Mouse (Mus musculus): ENCODE results near the gene Maea. TPM values are rescaled to one million over a fixed set of nuclear protein-coding genes. Genes with fewer than 3 reads are reported as not detected.
"Not testable (repeated sequence)": the region's sequence is repeated elsewhere in the genome, so short reads cannot be mapped to it uniquely, and the experiment has no call there.

Maea gene
- 102 and 113 TPM in 2 replicates for polyA plus RNA-seq (2012; rRNA removed)

- peak; percentile 97 to 98 for DNase-seq (ENCODE audit: extremely low spot score in 1 of 2, low spot score in 1 of 2)
Measured at GRCm38 (mm10) chr5:33335273-33335976, at the start of gene Maea. TSS of gene Maea (plus strand) at chr5:33335509.

GRCm38 (mm10) chr5:33293796-33294430 lies 41.4 kb upstream of the Maea start:
- DNase-seq (ENCODE audit: extremely low spot score in 1 of 2, low spot score in 1 of 2) = no peak

GRCm38 (mm10) chr5:33297164-33297563 lies 38.1 kb upstream of the Maea start:
- peak in 1 of 2 experiments; percentile 17 for DNase-seq (ENCODE audit: extremely low spot score in 1 of 2, low spot score in 1 of 2)

GRCm38 (mm10) chr5:33301801-33302200 lies 33.5 kb upstream of the Maea start:
- DNase-seq (ENCODE audit: extremely low spot score in 1 of 2, low spot score in 1 of 2) = no peak

- DNase-seq (ENCODE audit: extremely low spot score in 1 of 2, low spot score in 1 of 2) = no peak
Measured at GRCm38 (mm10) chr5:33310704-33311462, 24.4 kb upstream of the Maea start.

- no peak for DNase-seq (ENCODE audit: extremely low spot score in 1 of 2, low spot score in 1 of 2)
Measured at GRCm38 (mm10) chr5:33312192-33312591, 23.1 kb upstream of the Maea start.

- DNase-seq (ENCODE audit: extremely low spot score in 1 of 2, low spot score in 1 of 2) = no peak
Measured at GRCm38 (mm10) chr5:33324491-33324890, 10.8 kb upstream of the Maea start.

- no peak for DNase-seq (ENCODE audit: extremely low spot score in 1 of 2, low spot score in 1 of 2)
Measured at GRCm38 (mm10) chr5:33334381-33335272, 682 bp upstream of the Maea start.

GRCm38 (mm10) chr5:33335977-33336360 lies 660 bp downstream of the Maea start:
- DNase-seq (ENCODE audit: extremely low spot score in 1 of 2, low spot score in 1 of 2) = peak in 1 of 2 experiments; percentile 15

GRCm38 (mm10) chr5:33337206-33337605 lies 1.9 kb downstream of the Maea start:
- no peak for DNase-seq (ENCODE audit: extremely low spot score in 1 of 2, low spot score in 1 of 2)

GRCm38 (mm10) chr5:33341165-33341564 lies 5.9 kb downstream of the Maea start:
- DNase-seq (ENCODE audit: extremely low spot score in 1 of 2, low spot score in 1 of 2) = no peak

- not testable (repeated sequence) for DNase-seq (ENCODE audit: extremely low spot score in 1 of 2, low spot score in 1 of 2)
Measured at GRCm38 (mm10) chr5:33342248-33342647, 6.9 kb downstream of the Maea start.

GRCm38 (mm10) chr5:33342821-33343220 lies 7.5 kb downstream of the Maea start:
- no peak for DNase-seq (ENCODE audit: extremely low spot score in 1 of 2, low spot score in 1 of 2)

- DNase-seq (ENCODE audit: extremely low spot score in 1 of 2, low spot score in 1 of 2) = no peak
Measured at GRCm38 (mm10) chr5:33343571-33343970, 8.3 kb downstream of the Maea start.

- DNase-seq (ENCODE audit: extremely low spot score in 1 of 2, low spot score in 1 of 2) = no peak
Measured at GRCm38 (mm10) chr5:33344070-33344469, 8.8 kb downstream of the Maea start.

- no peak for DNase-seq (ENCODE audit: extremely low spot score in 1 of 2, low spot score in 1 of 2)
Measured at GRCm38 (mm10) chr5:33347620-33348019, 12.3 kb downstream of the Maea start.

GRCm38 (mm10) chr5:33349205-33349604 lies 13.9 kb downstream of the Maea start:
- DNase-seq (ENCODE audit: extremely low spot score in 1 of 2, low spot score in 1 of 2) = no peak

- no peak for DNase-seq (ENCODE audit: extremely low spot score in 1 of 2, low spot score in 1 of 2)
Measured at GRCm38 (mm10) chr5:33349706-33350105, 14.4 kb downstream of the Maea start.

GRCm38 (mm10) chr5:33351556-33352272 lies 16.4 kb downstream of the Maea start:
- DNase-seq (ENCODE audit: extremely low spot score in 1 of 2, low spot score in 1 of 2) = no peak

GRCm38 (mm10) chr5:33352273-33352645 lies 16.9 kb downstream of the Maea start:
- DNase-seq (ENCODE audit: extremely low spot score in 1 of 2, low spot score in 1 of 2) = no peak
